Mouse (Mus musculus) bone marrow macrophage, adult 2 months (primary cell): Measurements from ENCODE around the gene Cyb561d2. TPM values are rescaled to one million over a fixed set of nuclear protein-coding genes. Genes with fewer than 3 reads are reported as not detected.
"Not testable (repeated sequence)": the region's sequence is repeated elsewhere in the genome, so short reads cannot be mapped to it uniquely, and the experiment has no call there.

Experiments used
- H3K27ac ChIP-seq: 2 replicates; pipeline ENCODE4 v1.5.1; 2012; ENCODE audit warnings: low read depth, low read length; ENCODE audit not compliant: insufficient read depth
- H3K4me1 ChIP-seq: 2 replicates; pipeline ENCODE4 v1.6.1; 2012; ENCODE audit warnings: low read length; ENCODE audit not compliant: control insufficient read depth, insufficient read depth
- H3K4me3 ChIP-seq: 2 replicates; pipeline ENCODE4 v1.5.1; 2012; ENCODE audit warnings: mild to moderate bottlenecking, low read length, moderate library complexity; ENCODE audit not compliant: insufficient read depth
- CTCF ChIP-seq: IDR thresholded peaks from 2 replicates; pipeline ENCODE4 v1.5.1; 2012; ENCODE audit warnings: low read depth, mild to moderate bottlenecking, low read length, moderate library complexity
- POLR2A ChIP-seq: IDR thresholded peaks from 2 replicates; pipeline ENCODE4 v1.6.1; 2012; ENCODE audit warnings: mild to moderate bottlenecking, low read depth, low read length, borderline replicate concordance
- polyA plus RNA-seq: library from polyadenylated mRNA; stranded (reverse); fragments of >200 nt; gene quantifications from 2 replicates; pipeline ENCODE4 v1.2.4, GENCODE M21; 2012; ENCODE audit not compliant: missing spikeins, insufficient read depth, insufficient read length

Cyb561d2 gene
- polyA plus RNA-seq, 1 experiment, result 18.9 TPM

DNA sequence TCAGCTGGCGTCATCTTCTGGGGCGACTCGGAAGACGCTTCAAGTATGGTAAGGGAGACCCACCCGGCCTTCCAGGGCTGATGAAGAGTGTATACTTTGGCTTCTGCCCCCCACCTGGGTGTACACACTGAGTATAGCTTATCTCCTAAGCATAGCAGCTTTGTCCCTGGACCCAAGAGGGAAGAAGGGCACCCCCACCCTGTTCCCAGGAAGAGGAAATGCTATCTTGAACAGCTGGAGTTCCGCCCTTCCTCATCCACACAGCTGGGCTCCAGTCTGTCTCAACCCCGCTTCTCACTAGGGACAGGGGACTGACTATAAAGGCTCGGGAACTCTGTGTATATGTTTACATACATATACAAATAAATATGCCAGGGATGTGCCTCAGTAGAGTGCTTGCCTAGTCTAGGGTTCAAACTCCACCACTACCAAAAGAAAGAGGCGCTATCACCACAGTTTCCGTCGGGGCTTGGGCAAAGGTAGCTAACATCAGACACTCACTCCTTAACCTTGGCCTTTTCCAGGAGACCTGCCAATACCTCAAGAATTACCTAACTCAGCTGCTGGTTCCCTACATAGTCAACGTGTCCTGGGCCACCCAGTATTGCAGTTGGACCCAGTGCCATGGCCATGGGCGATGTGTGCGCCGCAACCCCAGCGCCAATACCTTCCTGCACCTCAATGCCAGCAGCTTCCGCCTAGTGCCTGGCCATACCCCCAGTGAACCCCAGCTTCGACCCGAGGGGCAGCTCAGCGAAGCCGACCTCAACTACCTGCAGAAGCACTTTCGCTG lies 29.7 kb upstream of the Cyb561d2 start:
- Histone ChIP-seq H3K27ac (no peak overlapping the region), H3K4me3 (no peak overlapping the region), H3K4me1 (peaks cover 49% of the 10 kb centered on the region)
- no peak for TF ChIP-seq POLR2A
- no peak for TF ChIP-seq CTCF

DNA sequence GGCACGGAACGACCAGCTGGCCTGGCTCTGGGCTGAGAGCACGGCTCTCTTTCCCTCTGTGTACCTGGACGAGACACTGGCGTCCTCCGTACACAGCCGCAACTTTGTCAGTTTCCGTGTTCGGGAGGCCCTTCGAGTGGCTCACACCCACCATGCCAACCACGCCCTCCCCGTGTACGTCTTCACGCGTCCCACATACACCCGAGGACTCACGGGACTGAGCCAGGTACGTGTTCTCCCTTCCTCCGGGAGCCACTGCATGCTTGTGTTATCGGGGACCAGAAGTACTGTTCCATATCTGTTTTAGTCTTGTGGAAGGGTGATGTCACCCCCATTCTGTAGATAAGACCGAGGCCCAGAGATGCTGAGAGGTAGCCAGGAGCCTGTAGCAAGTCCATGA lies 28.9 kb upstream of the Cyb561d2 start:
- Histone ChIP-seq H3K27ac (no peak overlapping the region), H3K4me1 (peaks cover 56% of the 10 kb centered on the region)

DNA sequence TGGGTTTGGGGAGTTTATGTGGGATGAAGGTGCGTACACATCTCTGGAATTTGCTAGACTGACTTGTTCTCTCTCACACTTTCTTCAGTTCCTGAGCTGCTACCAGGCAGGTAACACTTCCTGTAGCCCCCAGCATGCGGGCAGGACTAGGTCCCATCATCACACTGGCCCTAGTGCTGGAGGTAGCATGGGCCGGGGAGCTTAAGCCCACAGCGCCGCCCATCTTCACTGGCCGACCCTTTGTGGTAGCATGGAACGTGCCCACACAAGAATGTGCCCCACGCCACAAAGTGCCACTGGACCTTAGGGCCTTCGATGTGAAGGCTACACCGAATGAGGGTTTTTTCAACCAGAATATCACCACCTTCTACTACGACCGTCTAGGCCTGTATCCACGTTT lies 28.0 kb upstream of the Cyb561d2 start:
- peak overlapping the region; percentile 85 for H3K4me3 ChIP-seq
- no peak for TF ChIP-seq CTCF
- TF ChIP-seq POLR2A, result no peak
- peaks cover 60% of the 10 kb centered on the region for H3K4me1 ChIP-seq
- H3K27ac ChIP-seq, result no peak overlapping the region

More for the DNA sequence above, 28.9 kb upstream of the Cyb561d2 start:
- TF ChIP-seq POLR2A (no peak), CTCF (no peak)
- no peak overlapping the region for H3K4me3 ChIP-seq

DNA sequence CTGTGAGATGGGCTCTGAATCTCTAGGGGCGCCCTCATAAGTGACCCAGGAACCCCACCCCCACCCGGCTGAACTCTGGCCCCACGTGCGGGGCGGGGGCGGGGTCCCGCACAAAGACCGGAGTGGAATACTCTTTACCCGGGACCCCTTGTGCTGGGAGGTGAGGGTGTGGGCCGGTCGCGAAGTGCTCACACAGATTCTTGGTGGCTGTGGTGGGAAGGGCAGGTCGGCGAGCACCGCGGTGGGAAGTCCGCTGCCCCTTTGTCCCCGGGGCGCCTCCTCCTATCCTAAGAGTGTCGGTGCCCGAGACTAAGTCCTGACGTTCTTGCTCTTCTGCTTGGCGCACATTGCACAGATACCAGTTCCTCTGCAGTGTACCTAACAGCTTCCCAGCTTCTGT lies 27.3 kb upstream of the Cyb561d2 start:
- peak overlapping the region; percentile 46 for H3K27ac ChIP-seq
- peaks cover 54% of the 10 kb centered on the region for H3K4me1 ChIP-seq
- TF ChIP-seq POLR2A, result no peak
- no peak for TF ChIP-seq CTCF
- H3K4me3 ChIP-seq, result peak overlapping the region; percentile 85

DNA sequence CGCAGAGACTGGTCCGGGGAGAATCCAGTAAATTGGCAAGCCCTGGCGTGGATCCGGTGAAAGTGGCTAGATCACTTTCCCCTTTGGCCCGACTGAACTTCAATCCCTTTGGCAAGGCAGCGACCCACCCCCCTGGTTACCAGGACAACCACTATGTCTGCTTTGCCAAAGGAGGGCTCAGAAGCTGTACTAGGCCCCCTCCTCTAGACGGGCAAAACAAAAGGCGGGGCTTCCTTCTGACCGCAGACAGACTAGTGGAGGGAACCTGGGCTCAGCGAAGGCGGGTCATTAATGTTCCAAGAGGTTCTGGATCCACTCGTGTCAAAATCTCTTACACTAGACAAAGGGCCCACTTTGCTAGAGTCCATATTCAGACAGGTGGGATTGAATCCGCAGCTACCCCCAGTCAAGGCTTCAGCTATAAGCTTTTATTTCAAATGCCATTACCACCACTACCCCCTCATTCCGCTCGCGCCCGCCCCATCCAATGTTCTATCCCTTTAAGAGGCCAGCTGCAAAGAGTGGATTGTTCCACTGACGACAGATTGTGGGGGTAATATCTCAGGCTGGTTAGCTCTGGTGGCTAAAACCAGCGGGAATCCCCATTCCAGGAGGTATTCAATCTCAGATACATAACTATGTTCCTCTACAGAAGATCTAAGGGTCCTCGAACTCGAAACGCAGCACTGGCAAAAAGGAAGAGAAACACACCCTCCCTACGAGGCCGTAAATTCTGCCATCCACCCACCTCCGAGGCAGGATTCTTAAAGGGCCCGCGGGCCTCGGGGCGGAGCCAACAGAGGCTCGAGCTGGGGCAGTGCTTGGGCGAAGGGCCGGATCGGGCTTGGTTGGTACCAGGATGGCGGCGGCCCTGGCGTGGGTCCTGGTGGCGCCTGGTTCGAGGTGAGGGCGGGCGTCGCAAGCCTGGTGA lies 26.6 kb upstream of the Cyb561d2 start:
- Histone ChIP-seq H3K4me3 (peak overlapping the region; percentile 85), H3K4me1 (peaks cover 56% of the 10 kb centered on the region), H3K27ac (peak overlapping the region; percentile 76)
- TF ChIP-seq POLR2A (no peak), CTCF (no peak)

DNA sequence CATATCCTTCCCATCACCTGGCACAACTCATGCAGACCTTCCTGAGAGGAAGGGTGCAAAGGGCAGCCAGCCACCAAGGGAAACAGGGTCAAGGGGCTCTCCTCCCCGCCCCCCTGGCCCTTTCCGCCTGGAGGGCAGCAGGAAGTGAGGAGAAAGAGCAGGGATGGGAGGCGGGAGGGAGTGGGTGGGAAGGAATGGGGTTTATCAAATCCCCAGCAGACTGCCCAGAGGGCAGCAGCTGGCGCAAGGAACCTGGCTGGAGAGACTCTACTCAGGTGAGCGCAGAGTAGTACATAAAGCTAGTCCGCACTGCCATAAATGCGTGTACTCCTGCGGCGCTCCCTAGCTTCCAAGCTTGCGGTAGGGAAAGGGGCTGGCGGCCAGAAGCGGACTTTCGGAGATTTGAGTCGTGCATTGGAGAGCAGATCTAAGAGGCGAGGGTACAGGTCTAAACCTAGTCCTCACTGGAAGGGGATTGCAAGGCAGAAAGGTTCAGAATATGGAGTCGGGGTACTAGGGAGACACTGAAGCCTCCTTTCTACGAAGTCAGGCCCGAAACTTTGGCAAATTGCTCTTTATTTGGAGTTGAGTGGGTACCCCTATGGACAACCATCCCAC lies 25.8 kb upstream of the Cyb561d2 start, which contains the start of gene Hyal2:
Gene Hyal2, plus strand, starts transcription at position 244 of the 618 bp plus-strand sequence.
- peak within 1 kb of the TSS; percentile 76 for H3K27ac ChIP-seq

DNA sequence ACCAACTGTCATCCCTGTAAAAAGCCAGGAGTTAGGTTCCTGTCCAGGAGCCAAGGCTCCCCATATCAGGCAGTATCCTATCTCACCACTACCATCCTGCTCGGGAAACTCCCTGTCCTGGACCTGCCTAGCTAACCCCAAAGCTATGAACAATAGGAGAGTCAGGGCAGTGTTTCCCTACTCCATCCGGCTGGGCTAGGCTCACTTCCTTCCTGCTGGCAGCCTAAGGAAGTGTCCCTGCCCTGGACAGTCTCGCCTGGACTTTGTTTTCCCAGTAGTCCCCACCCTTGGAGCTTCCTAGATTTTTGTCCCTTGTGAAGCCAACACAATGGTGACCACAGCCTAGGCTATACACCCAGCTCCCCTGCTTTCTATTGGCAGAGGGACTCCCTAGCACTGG lies 24.9 kb upstream of the Cyb561d2 start:
- H3K4me1 ChIP-seq, result peaks cover 49% of the 10 kb centered on the region
- H3K27ac ChIP-seq, result peak overlapping the region; percentile 35
- no peak overlapping the region for H3K4me3 ChIP-seq
- TF ChIP-seq POLR2A, result no peak
- TF ChIP-seq CTCF, result no peak

More for the DNA sequence above, 25.8 kb upstream of the Cyb561d2 start, which contains the start of gene Hyal2:
- TF ChIP-seq POLR2A (no peak), CTCF (no peak)
- peak within 1 kb of the TSS; percentile 85 for H3K4me3 ChIP-seq
- H3K4me1 ChIP-seq, result peaks cover 51% of the 10 kb centered on the region

DNA sequence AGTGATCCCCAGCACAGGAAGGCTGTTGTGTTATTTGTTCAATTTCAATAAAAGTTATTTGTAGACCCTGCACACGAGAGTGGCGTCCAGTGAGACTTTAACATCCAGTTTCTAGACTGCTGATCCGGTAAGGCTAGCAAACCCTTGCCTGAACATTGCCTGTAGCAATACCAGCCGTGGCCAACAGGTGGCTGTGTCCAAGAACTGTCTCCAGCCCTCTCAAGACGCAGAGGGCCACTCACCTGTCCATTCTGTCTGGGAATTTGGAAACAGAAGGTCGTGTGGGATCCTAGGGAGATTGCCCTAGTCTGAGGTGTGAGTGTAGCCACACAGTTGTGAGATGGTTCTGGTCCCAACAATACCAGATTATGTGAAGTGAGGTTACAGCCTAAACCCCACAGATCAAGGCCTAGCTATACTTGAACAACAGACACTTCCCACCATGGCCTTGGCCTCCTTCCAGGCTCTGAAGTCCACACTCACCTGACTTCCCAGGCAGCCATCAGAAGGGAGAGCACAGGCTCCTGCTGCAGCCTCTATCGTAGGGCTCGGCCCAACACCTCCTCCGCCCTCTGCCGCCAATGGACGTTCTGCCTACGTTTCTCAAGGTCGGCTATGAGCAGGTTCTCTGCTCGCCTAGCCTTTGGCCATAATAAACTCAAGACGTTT lies 24.2 kb upstream of the Cyb561d2 start:
- Histone ChIP-seq H3K4me3 (no peak overlapping the region), H3K4me1 (peaks cover 43% of the 10 kb centered on the region), H3K27ac (peak overlapping the region; percentile 35; the same call in 1 of the 2 replicates)
- TF ChIP-seq CTCF (peak; percentile 66), POLR2A (no peak)

DNA sequence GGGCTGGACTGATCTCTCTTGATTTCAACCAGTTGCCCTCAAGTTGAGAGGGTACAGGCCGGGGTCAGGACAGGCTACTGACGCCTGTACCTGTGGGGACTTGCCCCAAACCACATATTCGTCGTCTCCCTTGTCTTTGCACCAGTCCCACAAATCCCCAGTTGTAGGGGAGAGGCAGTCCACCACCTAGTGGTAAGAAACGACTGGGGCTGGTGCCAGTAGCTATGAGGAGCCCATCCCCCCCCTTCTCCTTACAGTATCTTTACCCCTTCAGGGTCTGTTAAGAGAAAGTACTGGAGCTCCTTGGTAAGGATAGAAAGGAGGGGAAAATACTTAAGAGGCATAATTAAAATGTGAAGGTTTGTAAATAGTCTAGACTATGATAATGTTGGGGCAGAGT lies 23.6 kb upstream of the Cyb561d2 start:
- H3K4me3 ChIP-seq, H3K27ac ChIP-seq: not testable (repeated sequence)
- peaks cover 36% of the 10 kb centered on the region for H3K4me1 ChIP-seq
